Mouse (Mus musculus): Measurements from ENCODE around the gene Pigu. TPM values are rescaled to one million over a fixed set of nuclear protein-coding genes. Genes with fewer than 3 reads are reported as not detected.

Gene Pigu
- polyA plus RNA-seq, 1 experiment = 40.0 TPM

DNA sequence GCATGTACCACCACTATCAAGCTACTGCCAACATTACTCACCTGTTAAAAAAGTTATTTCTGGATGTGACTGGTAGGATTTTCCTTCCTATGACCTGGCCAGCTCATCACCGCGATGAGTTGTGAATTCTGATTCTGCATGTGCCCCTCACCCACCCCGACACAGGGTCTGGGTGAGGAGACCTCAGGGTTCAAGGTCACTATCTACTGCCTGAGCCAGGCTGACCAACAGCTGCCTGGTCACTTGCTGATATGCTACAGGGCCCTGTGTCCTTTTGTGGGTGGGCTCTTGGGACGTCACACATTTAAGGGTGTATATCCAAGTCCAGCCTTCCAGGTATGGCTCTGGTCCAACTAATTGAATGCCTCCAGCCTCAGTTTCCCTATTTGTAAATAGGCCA, 78.1 kb downstream of the Pigu start:
- WGBS = 91% methylated on average over 4 of the region's 4 CpGs
- no peak for DNase-seq

DNA sequence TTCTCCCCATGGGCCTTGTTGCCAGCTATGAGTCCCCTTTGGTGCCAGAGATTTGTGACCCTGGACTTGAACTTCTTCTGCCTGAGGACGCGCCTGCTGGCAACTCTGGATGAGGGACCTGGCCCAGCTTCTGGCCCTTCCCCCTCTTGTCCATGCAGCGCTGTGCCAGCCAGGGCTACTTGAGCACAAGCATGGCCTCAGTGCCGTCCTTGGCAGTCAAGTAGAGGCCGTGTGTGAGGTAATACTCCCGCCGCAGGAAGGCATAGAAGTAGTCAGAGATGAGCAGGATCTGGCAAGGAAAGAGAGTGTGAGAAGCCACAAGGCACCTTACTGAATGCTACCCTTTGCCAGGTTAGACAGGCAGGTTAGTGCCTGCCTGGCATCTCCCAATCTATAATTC, 78.9 kb downstream of the Pigu start:
- H3K4me1 ChIP-seq (ENCODE audit: control insufficient read depth, insufficient read depth, low read length) = peaks cover 7% of the 10 kb centered on the region; the same call in 1 of the 2 replicates
- no peak overlapping the region for H3K4me3 ChIP-seq (ENCODE audit: insufficient read depth, low read depth, low read length)
- no peaks in the 10 kb centered on the region for H3K27me3 ChIP-seq (replicated peaks; ENCODE audit: control insufficient read depth, insufficient read depth, low read length)
- WGBS = 90% methylated on average over 7 of the region's 7 CpGs
- H3K27ac ChIP-seq (ENCODE audit: insufficient read depth, low read depth, low read length) = no peak overlapping the region
- peak; percentile 24 for DNase-seq
- TF ChIP-seq POLR2A (IDR thresholded peaks at IDR 0.05; ENCODE audit: low read depth, low read length) = no peak
- no peak for TF ChIP-seq CTCF (conservative IDR thresholded peaks at IDR 0.05; ENCODE audit: insufficient read depth, insufficient read length, low read depth, low read length)
- no peaks in the 10 kb centered on the region for H3K36me3 ChIP-seq (ENCODE audit: control insufficient read depth, insufficient read depth, low read length)

More for the DNA sequence above, 78.1 kb downstream of the Pigu start:
- Histone ChIP-seq H3K36me3 (ENCODE audit: control insufficient read depth, insufficient read depth, low read length) (no peaks in the 10 kb centered on the region), H3K27me3 (replicated peaks; ENCODE audit: control insufficient read depth, insufficient read depth, low read length) (no peaks in the 10 kb centered on the region), H3K4me3 (ENCODE audit: insufficient read depth, low read depth, low read length) (no peak overlapping the region), H3K4me1 (ENCODE audit: control insufficient read depth, insufficient read depth, low read length) (peaks cover 5% of the 10 kb centered on the region; the same call in 1 of the 2 replicates), H3K27ac (ENCODE audit: insufficient read depth, low read depth, low read length) (no peak overlapping the region)
- TF ChIP-seq CTCF (conservative IDR thresholded peaks at IDR 0.05; ENCODE audit: insufficient read depth, insufficient read length, low read depth, low read length) = no peak
- no peak for TF ChIP-seq POLR2A (IDR thresholded peaks at IDR 0.05; ENCODE audit: low read depth, low read length)

DNA sequence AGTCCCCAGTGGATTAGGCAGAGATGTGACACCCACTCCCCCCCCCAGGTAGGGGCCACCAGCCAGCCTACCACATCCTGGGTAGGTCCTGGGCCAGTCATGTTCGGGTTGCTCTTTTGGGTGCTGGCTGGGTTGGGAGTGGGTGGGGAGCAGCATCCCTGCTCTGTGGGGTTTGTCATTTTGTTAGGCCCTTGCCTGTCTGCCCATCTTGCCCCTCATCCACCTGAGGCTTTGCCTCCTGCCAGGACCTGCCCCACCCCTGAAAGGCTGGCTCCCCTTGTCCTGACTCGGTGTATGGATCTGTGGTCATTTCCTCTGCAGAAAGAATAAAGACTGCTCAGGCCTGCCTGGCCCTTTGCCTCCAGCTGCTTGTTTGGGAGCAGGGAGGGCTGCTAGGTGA, 79.5 kb downstream of the Pigu start:
- Histone ChIP-seq H3K27me3 (replicated peaks; ENCODE audit: control insufficient read depth, insufficient read depth, low read length) (no peaks in the 10 kb centered on the region), H3K4me1 (ENCODE audit: control insufficient read depth, insufficient read depth, low read length) (peaks cover 7% of the 10 kb centered on the region; the same call in 1 of the 2 replicates), H3K27ac (ENCODE audit: insufficient read depth, low read depth, low read length) (no peak overlapping the region), H3K4me3 (ENCODE audit: insufficient read depth, low read depth, low read length) (no peak overlapping the region), H3K36me3 (ENCODE audit: control insufficient read depth, insufficient read depth, low read length) (no peaks in the 10 kb centered on the region)
- no peak for TF ChIP-seq POLR2A (IDR thresholded peaks at IDR 0.05; ENCODE audit: low read depth, low read length)
- no peak for TF ChIP-seq CTCF (conservative IDR thresholded peaks at IDR 0.05; ENCODE audit: insufficient read depth, insufficient read length, low read depth, low read length)
- 77% methylated on average over 2 of the region's 2 CpGs for WGBS
- DNase-seq = no peak

DNA sequence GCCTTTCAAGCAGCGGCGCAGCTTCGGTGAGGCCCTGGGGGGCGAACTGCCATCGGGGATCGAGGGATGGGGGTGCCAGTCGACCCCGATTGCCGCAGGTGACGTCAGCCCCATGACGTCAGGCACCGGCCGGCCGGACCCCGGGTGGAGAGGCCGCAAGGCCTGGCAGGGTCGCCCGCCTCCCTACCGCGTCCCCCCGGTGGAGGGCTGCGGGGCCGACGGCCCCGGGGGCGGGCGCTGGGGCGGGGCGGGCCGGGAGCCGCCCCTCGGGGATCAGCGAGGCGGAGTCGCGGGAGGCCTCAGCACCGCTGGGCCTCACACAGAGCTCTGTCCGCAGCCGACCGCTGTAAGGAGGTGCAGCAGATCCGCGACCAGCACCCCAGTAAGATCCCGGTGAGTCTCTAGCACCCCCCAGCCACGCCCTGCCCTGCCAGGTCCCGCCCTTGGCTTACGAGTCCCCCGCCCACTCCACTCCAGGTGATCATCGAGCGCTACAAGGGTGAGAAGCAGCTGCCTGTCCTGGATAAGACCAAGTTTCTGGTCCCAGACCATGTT, 80.5 kb downstream of the Pigu start:
- peaks cover 7% of the 10 kb centered on the region; the same call in 1 of the 2 replicates for H3K4me1 ChIP-seq (ENCODE audit: control insufficient read depth, insufficient read depth, low read length)
- H3K36me3 ChIP-seq (ENCODE audit: control insufficient read depth, insufficient read depth, low read length) = no peaks in the 10 kb centered on the region
- under 1% methylated on average over 38 of the region's 49 CpGs for WGBS
- peak overlapping the region; percentile 82 for H3K4me3 ChIP-seq (ENCODE audit: insufficient read depth, low read depth, low read length)
- peak overlapping the region; percentile 66 for H3K27ac ChIP-seq (ENCODE audit: insufficient read depth, low read depth, low read length)
- TF ChIP-seq POLR2A (IDR thresholded peaks at IDR 0.05; ENCODE audit: low read depth, low read length) = no peak
- no peak for TF ChIP-seq CTCF (conservative IDR thresholded peaks at IDR 0.05; ENCODE audit: insufficient read depth, insufficient read length, low read depth, low read length)
- H3K27me3 ChIP-seq (replicated peaks; ENCODE audit: control insufficient read depth, insufficient read depth, low read length) = no peaks in the 10 kb centered on the region
- DNase-seq = peak; percentile 77

DNA sequence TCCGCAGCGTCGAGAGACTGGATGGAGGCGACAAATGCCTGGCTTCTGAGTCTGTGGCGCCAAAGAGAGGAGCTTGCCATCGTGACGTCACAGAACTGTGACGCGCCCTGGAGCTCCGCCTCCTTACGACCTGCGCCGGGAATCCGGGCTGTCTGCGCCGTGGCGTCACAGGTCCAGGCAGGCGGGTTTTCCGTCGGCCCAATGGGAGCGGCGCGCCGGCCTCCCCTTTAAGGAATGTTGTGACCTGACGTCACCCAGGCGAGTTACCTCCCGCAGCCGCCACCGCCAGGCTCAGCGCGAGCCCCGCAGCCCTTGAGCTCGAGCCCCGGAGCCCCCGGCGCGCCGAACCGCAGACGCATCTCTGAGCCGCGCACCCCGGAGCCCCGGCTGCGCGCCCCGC, 81.0 kb downstream of the Pigu start, which contains the start of gene Map1lc3a:
TSS of gene Map1lc3a (plus strand) at position 103 of the 400 bp plus-strand sequence.
- Histone ChIP-seq H3K4me1 (ENCODE audit: control insufficient read depth, insufficient read depth, low read length) (peaks cover 7% of the 10 kb centered on the region; the same call in 1 of the 2 replicates), H3K4me3 (ENCODE audit: insufficient read depth, low read depth, low read length) (peak within 1 kb of the TSS; percentile 82), H3K36me3 (ENCODE audit: control insufficient read depth, insufficient read depth, low read length) (no peaks in the 10 kb centered on the region), H3K27me3 (replicated peaks; ENCODE audit: control insufficient read depth, insufficient read depth, low read length) (no peaks in the 10 kb centered on the region), H3K27ac (ENCODE audit: insufficient read depth, low read depth, low read length) (peak within 1 kb of the TSS; percentile 66)
- under 1% methylated on average over 47 of the region's 47 CpGs for WGBS
- no peak for TF ChIP-seq CTCF (conservative IDR thresholded peaks at IDR 0.05; ENCODE audit: insufficient read depth, insufficient read length, low read depth, low read length)
- TF ChIP-seq POLR2A (IDR thresholded peaks at IDR 0.05; ENCODE audit: low read depth, low read length) = no peak
- peak; percentile 98 for DNase-seq

DNA sequence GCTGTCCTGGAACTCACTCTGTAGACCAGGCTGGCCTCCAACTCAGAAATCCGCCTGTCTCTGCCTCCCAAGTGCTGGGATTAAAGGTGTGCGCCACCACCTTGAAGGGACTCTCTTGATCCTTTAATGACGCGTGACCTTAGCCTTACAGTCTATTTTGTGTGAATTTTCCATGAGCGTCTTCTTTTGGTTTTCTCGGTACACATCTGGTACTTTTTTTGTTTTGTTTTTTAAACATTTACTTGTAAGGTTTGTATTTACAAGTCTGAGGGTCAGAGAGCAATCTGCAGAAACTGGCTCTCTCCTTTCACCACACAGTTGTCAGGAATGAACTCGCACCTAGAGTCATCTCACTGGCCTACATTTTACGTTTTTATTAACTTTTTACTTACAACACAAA, 83.6 kb downstream of the Pigu start:
- peak; percentile 61 for DNase-seq
- no peaks in the 10 kb centered on the region for H3K36me3 ChIP-seq (ENCODE audit: control insufficient read depth, insufficient read depth, low read length)
- H3K4me3 ChIP-seq (ENCODE audit: insufficient read depth, low read depth, low read length) = no peak overlapping the region
- no peak for TF ChIP-seq CTCF (conservative IDR thresholded peaks at IDR 0.05; ENCODE audit: insufficient read depth, insufficient read length, low read depth, low read length)
- no peak for TF ChIP-seq POLR2A (IDR thresholded peaks at IDR 0.05; ENCODE audit: low read depth, low read length)
- 62% methylated on average over 8 of the region's 8 CpGs for WGBS
- H3K27me3 ChIP-seq (replicated peaks; ENCODE audit: control insufficient read depth, insufficient read depth, low read length) = no peaks in the 10 kb centered on the region
- H3K4me1 ChIP-seq (ENCODE audit: control insufficient read depth, insufficient read depth, low read length) = peaks cover 7% of the 10 kb centered on the region; the same call in 1 of the 2 replicates
- no peak overlapping the region for H3K27ac ChIP-seq (ENCODE audit: insufficient read depth, low read depth, low read length)

DNA sequence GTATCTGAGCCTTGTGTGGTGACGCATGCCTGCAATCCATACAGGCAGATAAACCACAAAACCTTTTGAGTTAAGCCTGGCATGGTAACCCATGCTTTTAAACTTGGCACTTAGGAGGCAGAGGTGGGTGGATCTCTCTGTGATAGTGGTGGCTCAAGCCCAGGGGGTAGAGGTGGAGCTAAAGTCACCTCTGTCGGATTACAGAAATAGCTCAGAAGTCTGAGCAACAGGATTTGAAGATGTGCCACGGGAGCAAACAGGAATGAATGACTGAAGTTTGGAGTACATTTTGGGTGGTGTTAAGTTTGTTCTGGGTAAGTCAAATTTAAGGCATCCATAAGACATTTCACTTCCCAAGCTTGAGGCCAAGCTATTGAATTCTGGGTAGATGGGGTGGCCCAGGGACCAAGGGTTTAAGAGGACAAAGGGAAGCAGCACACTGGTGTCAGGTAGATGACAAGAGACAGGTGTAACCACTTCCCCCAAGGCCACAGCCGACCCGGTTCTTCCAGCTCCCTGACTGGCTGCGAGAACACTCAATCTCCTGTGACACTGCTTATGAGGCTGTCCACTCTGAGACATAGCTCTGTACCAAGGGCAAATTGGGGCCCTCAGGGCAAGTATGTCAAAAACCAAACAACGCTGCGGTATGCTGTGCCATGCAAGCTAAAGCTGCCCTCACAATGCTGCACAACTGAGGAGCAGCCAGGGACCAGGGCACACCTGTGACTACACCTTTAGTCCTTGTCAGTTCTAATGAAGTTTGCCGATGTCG, 84.6 kb downstream of the Pigu start:
- DNase-seq = no peak
- no peaks in the 10 kb centered on the region for H3K27me3 ChIP-seq (replicated peaks; ENCODE audit: control insufficient read depth, insufficient read depth, low read length)
- no peaks in the 10 kb centered on the region for H3K36me3 ChIP-seq (ENCODE audit: control insufficient read depth, insufficient read depth, low read length)
- 71% methylated on average over 10 of the region's 10 CpGs for WGBS
- TF ChIP-seq POLR2A (IDR thresholded peaks at IDR 0.05; ENCODE audit: low read depth, low read length) (no peak), CTCF (conservative IDR thresholded peaks at IDR 0.05; ENCODE audit: insufficient read depth, insufficient read length, low read depth, low read length) (no peak)
- peaks cover 7% of the 10 kb centered on the region; the same call in 1 of the 2 replicates for H3K4me1 ChIP-seq (ENCODE audit: control insufficient read depth, insufficient read depth, low read length)
- H3K4me3 ChIP-seq (ENCODE audit: insufficient read depth, low read depth, low read length) = no peak overlapping the region
- no peak overlapping the region for H3K27ac ChIP-seq (ENCODE audit: insufficient read depth, low read depth, low read length)
